Mouse (Mus musculus): ENCODE measurements around the gene Galm. TPM values are rescaled to one million over a fixed set of nuclear protein-coding genes. Genes with fewer than 3 reads are reported as not detected.
"Not testable (repeated sequence)": the region's sequence is repeated elsewhere in the genome, so short reads cannot be mapped to it uniquely, and the experiment has no call there.

Gene Galm
- polyA plus RNA-seq, 1 experiment from 2014 or later, result 10.0 TPM

DNA sequence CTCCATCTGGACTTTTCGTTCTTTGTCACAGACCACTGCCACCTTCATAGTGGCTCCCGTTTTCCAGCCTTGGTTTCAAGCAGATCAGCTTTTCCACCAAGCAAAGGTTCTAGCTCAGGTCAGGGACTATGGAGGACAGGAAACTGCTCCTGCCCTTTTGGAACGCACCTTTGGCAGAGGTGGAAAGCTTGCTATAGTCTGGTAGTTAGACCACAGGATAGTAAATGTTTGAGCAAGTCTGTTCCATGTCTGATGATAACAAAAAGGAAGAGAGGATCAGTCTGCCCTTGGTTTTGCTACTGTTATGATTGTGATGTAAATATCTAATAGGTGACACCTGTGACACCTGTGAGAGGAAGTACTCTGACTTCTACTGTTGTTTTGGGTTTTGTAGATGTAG is 48.7 kb downstream of the Galm start:
- no peaks in the 10 kb centered on the region for H3K36me3 ChIP-seq
- H3K27ac ChIP-seq (ENCODE audit: poor library complexity, severe bottlenecking), result no peak overlapping the region
- H3K27me3 ChIP-seq (replicated peaks), result no peaks in the 10 kb centered on the region
- no peak overlapping the region for H3K4me2 ChIP-seq
- ATAC-seq (ENCODE audit: insufficient number of reproducible peaks, low FRiP score), result no peak
- no peak overlapping the region for H3K4me3 ChIP-seq
- no peak overlapping the region for H3K9ac ChIP-seq
- H3K9me3 ChIP-seq (replicated peaks), result no peaks in the 10 kb centered on the region
- WGBS, result 81% methylated on average over 3 of the region's 3 CpGs
- peaks cover 6% of the 10 kb centered on the region for H3K4me1 ChIP-seq (replicated peaks)

DNA sequence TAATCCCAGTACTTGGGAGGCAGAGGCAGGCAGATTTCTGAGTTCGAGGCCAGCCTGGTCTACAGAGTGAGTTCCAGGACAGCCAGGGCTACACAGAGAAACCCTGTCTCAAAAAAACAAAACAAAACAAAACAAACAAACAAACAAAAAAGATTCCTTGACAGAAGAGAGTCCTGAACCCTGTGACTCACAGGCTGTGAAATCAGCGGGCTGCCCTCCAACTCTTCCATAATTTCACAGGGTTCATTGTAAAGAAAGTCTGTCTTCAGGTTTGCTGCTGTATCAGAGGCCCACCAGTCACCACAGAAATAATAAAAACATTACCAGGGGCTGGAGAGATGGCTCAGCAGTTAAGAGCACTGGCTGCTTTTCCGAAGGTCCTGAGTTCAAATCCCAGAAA is 51.6 kb downstream of the Galm start:
- H3K9ac ChIP-seq; ATAC-seq (ENCODE audit: insufficient number of reproducible peaks, low FRiP score); H3K9me3 ChIP-seq (replicated peaks); H3K4me2 ChIP-seq; H3K36me3 ChIP-seq; H3K27me3 ChIP-seq (replicated peaks); H3K4me3 ChIP-seq; H3K27ac ChIP-seq (ENCODE audit: poor library complexity, severe bottlenecking); H3K4me1 ChIP-seq (replicated peaks): not testable (repeated sequence)
- 90% methylated on average over 3 of the region's 3 CpGs for WGBS

DNA sequence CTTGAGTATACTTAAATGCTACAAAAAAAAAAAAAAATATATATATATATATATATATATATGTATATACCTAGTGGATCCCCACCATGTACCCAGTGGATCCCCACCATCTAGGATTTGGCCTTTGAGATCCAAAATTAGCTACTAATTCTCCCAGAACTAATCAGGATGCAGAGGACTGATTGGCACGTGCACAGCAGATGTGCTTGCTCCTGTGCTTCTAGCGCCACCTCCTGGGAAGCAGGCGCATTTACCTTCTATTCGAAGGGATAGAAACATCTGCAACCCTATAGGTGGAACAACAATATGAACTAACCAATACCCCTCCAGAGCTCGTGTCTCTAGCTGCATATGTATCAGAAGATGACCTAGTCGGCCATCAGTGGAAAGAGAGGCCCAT is 52.7 kb downstream of the Galm start:
- under 1% methylated on average over 6 of the region's 6 CpGs for WGBS
- Histone ChIP-seq H3K27me3 (replicated peaks) (no peaks in the 10 kb centered on the region), H3K9me3 (replicated peaks) (no peaks in the 10 kb centered on the region), H3K4me1 (replicated peaks) (peaks cover 3% of the 10 kb centered on the region), H3K36me3 (no peaks in the 10 kb centered on the region), H3K4me3 (no peak overlapping the region), H3K9ac (no peak overlapping the region), H3K27ac (ENCODE audit: poor library complexity, severe bottlenecking) (no peak overlapping the region), H3K4me2 (no peak overlapping the region)
- peak; percentile 45; the same call in 1 of the 2 replicates for ATAC-seq (ENCODE audit: insufficient number of reproducible peaks, low FRiP score)

DNA sequence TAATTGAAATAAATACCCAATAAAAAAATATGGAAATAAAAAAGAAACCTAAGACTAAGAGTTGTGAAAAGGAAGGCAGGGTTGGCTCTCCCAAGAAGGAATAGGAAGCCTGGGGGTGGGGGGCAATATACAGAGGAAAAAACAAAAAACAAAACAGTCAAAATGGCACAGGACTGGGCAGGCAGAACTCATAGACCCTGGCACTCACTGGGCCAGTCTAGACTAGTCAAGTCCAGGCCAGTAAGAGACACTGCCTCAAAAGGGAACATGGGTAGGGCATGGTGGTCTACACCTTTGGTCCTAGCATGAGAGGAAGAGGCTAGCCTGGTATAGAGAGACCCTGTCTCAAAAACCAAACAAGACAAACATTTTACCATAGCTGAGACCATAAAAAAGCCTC is 53.2 kb downstream of the Galm start:
- H3K4me3 ChIP-seq, result no peak overlapping the region
- H3K9ac ChIP-seq, result no peak overlapping the region
- H3K4me1 ChIP-seq (replicated peaks), result no peaks in the 10 kb centered on the region
- no peaks in the 10 kb centered on the region for H3K27me3 ChIP-seq (replicated peaks)
- ATAC-seq (ENCODE audit: insufficient number of reproducible peaks, low FRiP score), result no peak
- H3K9me3 ChIP-seq (replicated peaks), result no peaks in the 10 kb centered on the region
- no peak overlapping the region for H3K4me2 ChIP-seq
- H3K27ac ChIP-seq (ENCODE audit: poor library complexity, severe bottlenecking), result no peak overlapping the region
- no peaks in the 10 kb centered on the region for H3K36me3 ChIP-seq

DNA sequence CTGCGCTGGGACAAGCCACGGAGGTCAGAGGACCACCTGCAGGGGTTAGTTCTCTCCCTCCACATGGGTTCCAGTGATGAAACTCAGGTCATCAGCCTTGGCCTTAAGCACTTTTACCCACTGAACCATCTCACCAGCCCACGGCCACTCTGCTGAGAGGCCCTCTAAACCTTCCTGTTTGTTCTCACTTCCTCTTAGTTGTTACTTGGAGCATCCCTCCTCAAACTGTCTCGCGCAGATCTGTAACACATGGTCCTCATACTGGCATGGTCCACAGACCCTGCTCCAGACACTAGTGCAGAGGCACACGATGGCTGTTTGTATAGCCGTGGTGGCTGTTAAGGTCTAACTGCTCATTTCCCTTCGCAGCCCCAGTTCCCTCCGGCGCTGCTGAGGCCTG is 56.3 kb downstream of the Galm start:
- H3K9ac ChIP-seq, result no peak overlapping the region
- no peak overlapping the region for H3K4me3 ChIP-seq
- no peak overlapping the region for H3K27ac ChIP-seq (ENCODE audit: poor library complexity, severe bottlenecking)
- H3K9me3 ChIP-seq (replicated peaks), result no peaks in the 10 kb centered on the region; the same call in 1 of the 2 replicates
- H3K4me2 ChIP-seq, result no peak overlapping the region
- no peaks in the 10 kb centered on the region for H3K27me3 ChIP-seq (replicated peaks)
- no peak for ATAC-seq (ENCODE audit: insufficient number of reproducible peaks, low FRiP score)
- H3K4me1 ChIP-seq (replicated peaks), result no peaks in the 10 kb centered on the region
- WGBS, result 81% methylated on average over 10 of the region's 10 CpGs
- H3K36me3 ChIP-seq, result no peaks in the 10 kb centered on the region

DNA sequence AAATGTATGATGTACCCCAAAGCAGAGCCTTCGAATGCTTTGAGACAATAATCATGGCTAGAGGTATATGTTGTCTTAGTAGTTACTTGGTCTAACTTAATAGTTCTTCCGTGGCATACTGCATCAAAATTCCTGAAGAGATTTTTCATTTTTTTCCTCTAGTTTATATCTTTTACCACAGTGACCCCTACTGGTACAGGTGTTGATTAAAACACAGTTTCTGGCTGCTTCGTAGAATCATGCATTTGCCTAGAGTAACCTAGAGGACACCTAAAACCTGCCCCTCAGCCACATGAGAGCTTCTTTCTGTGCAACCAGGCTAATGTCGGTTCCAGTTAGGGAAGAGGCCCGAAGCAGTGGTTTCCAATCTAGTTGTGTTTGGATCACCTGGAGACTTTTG is 65.8 kb downstream of the Galm start:
- no peaks in the 10 kb centered on the region for H3K9me3 ChIP-seq (replicated peaks)
- peaks cover 26% of the 10 kb centered on the region for H3K36me3 ChIP-seq
- H3K4me3 ChIP-seq, result no peak overlapping the region
- 66% methylated on average over 5 of the region's 5 CpGs for WGBS
- H3K4me1 ChIP-seq (replicated peaks), result no peaks in the 10 kb centered on the region
- H3K27me3 ChIP-seq (replicated peaks), result no peaks in the 10 kb centered on the region
- no peak overlapping the region for H3K27ac ChIP-seq (ENCODE audit: poor library complexity, severe bottlenecking)
- no peak for ATAC-seq (ENCODE audit: insufficient number of reproducible peaks, low FRiP score)
- no peak overlapping the region for H3K9ac ChIP-seq
- no peak overlapping the region for H3K4me2 ChIP-seq

DNA sequence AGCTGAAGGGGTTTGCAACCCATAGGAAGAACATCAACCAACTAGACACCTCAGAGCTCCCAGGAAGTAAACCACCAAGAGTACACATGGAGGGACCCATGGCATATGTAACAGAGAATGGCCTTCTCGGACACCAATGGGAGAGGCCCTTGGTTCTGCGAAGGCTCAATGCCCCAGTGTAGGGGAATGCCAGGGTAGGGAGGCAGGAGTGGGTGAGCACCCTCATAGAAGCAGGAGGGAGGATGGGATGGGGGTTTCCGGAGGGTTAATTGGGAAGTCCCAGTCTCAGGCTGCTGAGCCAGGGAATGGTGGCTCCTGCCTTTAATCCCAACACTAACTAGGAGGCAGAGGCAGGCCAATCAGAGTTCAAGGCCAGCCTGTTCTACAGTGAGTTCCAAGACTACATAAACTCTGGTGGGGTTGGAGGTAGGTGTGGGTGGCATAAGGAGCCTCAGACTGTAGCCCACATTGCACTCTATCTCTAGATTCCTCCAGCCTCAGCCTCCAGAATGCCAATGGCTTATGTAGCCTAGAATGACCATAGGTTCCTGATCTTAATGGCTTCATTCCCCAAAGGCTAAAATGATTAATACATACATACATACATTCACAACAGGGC is 72.0 kb downstream of the Galm start:
- Histone ChIP-seq H3K9ac (no peak overlapping the region), H3K36me3 (peaks cover 62% of the 10 kb centered on the region), H3K27ac (ENCODE audit: poor library complexity, severe bottlenecking) (no peak overlapping the region), H3K4me1 (replicated peaks) (peaks cover 6% of the 10 kb centered on the region; the same call in 1 of the 2 replicates), H3K4me2 (no peak overlapping the region), H3K9me3 (replicated peaks) (no peaks in the 10 kb centered on the region), H3K27me3 (replicated peaks) (no peaks in the 10 kb centered on the region), H3K4me3 (no peak overlapping the region)
- WGBS, result 79% methylated on average over 3 of the region's 3 CpGs
- ATAC-seq (ENCODE audit: insufficient number of reproducible peaks, low FRiP score), result no peak; the same call in 1 of the 2 replicates

DNA sequence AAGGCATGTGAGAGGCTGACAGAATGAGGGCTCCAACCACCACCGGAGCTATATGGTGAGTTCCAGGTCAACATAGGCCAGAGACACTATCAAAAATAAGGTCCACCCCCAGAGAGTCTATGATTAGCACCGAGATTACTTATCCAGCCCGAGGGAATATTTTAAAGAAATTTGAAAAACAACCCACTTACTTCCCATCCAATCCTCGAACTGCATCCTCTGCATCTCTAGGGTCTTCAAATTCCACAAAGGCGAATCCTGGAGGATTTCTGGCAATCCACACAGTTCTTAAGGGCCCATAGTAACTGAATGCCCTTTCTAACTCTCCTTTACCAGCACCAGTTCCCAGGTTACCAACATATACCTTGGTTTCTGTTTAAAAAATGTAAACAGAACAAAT is 78.4 kb downstream of the Galm start:
- Histone ChIP-seq H3K36me3 (peaks cover 31% of the 10 kb centered on the region), H3K27me3 (replicated peaks) (no peaks in the 10 kb centered on the region), H3K4me3 (peak overlapping the region; percentile 91), H3K4me2 (peak overlapping the region; percentile 95), H3K4me1 (replicated peaks) (peaks cover 9% of the 10 kb centered on the region; the same call in 1 of the 2 replicates), H3K27ac (ENCODE audit: poor library complexity, severe bottlenecking) (0 out of 2 replicates have a peak overlapping the region, but pooled peaks have one; percentile 99), H3K9me3 (replicated peaks) (no peaks in the 10 kb centered on the region), H3K9ac (peak overlapping the region; percentile 97)
- ATAC-seq (ENCODE audit: insufficient number of reproducible peaks, low FRiP score), result no peak
- 16% methylated on average over 5 of the region's 5 CpGs for WGBS

DNA sequence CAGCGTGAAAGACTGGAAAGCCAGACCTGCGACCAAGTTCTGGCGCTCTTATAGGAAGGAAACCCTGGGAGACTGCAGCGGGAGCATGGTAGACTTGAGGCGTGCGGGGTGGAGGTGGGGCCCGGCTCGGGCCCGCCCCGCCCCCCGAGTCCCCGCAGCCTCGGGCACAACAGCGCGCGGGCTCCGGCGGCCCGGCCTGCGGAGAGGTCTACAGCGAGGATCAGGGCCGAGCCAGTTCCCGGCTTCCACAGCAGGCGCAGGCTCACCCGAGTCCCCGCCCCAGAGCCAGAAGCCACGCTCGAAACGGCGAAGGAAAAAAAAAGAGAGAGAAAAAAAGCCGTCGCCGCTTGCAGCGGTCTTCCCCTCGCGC is 79.0 kb downstream of the Galm start:
- H3K9me3 ChIP-seq (replicated peaks), result no peaks in the 10 kb centered on the region
- peak; percentile 80 for ATAC-seq (ENCODE audit: insufficient number of reproducible peaks, low FRiP score)
- 0% methylated on average over 36 of the region's 36 CpGs for WGBS

DNA sequence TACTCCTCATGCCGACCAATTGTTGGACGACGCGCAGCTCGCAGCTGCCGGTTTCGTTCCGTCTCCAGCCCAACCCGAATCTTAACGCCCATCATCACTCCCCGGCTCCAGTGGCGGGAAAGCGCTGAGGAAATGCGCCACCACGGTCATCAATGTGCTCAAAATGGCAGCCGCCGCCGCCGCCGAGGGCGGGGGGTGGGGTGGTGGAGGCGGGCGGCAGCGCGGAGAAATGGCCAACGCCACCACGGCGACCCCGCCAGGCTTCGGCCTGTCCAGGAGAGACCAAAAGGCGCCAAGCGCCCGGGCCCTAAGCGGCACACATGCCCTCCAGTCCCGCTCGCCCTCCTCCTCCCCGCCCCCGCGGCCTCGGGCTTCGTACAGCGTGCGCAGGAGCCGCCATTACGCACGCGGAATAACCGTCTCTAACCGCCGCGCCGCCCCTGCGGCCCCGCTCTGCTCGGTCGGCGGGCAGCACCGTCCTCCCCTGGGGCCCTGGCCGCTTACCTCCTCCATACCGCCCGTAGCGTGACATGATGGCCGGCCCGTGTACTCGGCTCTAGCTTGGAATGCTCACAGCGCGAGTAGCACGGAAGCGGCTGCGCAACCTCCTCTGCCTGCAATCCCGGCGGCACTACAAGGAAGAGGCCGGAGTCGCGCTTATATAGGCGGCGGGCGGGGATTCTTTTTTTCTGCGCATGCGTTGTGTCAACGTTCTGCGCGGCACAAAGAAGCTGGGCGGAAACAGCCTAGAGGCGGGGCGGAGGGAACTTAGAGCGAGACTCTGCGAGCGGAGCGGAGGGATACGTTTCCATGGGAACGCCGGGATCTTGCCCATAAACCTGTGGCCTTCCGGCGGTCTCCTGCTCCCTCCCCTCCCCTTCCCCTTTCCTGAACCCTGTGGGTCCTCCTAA is 79.7 kb downstream of the Galm start, which contains the start of the genes Srsf7 and Ttc39d:
Gene Srsf7 (minus strand): TSS at position 637 of the 911 bp plus-strand sequence.
Gene Ttc39d (plus strand): TSS at position 790 of the 911 bp plus-strand sequence.
- H3K4me3 ChIP-seq, result peak within 1 kb of the TSS; percentile 91
- H3K9ac ChIP-seq, result peak within 1 kb of the TSS; percentile 97
- H3K9me3 ChIP-seq (replicated peaks), result no peaks in the 10 kb centered on the region
- H3K27me3 ChIP-seq (replicated peaks), result no peaks in the 10 kb centered on the region
- peak; percentile 95 for ATAC-seq (ENCODE audit: insufficient number of reproducible peaks, low FRiP score)
- H3K4me1 ChIP-seq (replicated peaks), result peaks cover 9% of the 10 kb centered on the region; the same call in 1 of the 2 replicates
- peak within 1 kb of the TSS; percentile 95 for H3K4me2 ChIP-seq
- under 1% methylated on average over 93 of the region's 95 CpGs for whole genome bisulfite sequencing
- peak within 1 kb of the TSS; percentile 99 for H3K27ac ChIP-seq (ENCODE audit: poor library complexity, severe bottlenecking)
- H3K36me3 ChIP-seq, result peaks cover 25% of the 10 kb centered on the region

More for the DNA sequence above, 79.0 kb downstream of the Galm start:
- peak overlapping the region; percentile 97 for H3K9ac ChIP-seq
- peak overlapping the region; percentile 95 for H3K4me2 ChIP-seq
- no peaks in the 10 kb centered on the region for H3K27me3 ChIP-seq (replicated peaks)
- peaks cover 29% of the 10 kb centered on the region for H3K36me3 ChIP-seq
- H3K4me1 ChIP-seq (replicated peaks), result peaks cover 9% of the 10 kb centered on the region; the same call in 1 of the 2 replicates
- peak overlapping the region; percentile 99 for H3K27ac ChIP-seq (ENCODE audit: poor library complexity, severe bottlenecking)
- peak overlapping the region; percentile 91 for H3K4me3 ChIP-seq

DNA sequence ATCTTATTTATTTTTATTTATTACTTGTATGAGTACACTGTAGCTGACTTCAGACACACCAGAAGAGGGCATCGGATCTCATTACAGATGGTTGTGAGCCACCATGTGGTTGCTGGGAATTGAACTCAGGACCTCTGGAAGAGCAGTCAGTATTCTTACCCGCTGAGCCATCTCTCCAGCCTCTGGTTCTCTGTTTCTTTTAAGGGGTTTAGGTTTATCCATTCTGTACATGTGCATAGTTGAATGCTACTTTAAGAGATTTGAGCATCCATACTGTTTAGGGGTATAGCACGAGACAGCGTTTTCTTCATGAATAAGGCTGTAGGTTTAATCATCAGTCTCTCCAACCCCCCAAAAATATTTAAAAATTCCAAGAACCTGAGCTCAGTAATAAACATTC is 86.7 kb downstream of the Galm start:
- not testable (repeated sequence) for H3K27me3 ChIP-seq (replicated peaks); H3K4me2 ChIP-seq; H3K4me1 ChIP-seq (replicated peaks); ATAC-seq (ENCODE audit: insufficient number of reproducible peaks, low FRiP score); H3K9ac ChIP-seq; H3K36me3 ChIP-seq; H3K27ac ChIP-seq (ENCODE audit: poor library complexity, severe bottlenecking); H3K9me3 ChIP-seq (replicated peaks); H3K4me3 ChIP-seq
- WGBS, result 85% methylated on average over 4 of the region's 4 CpGs

Data from heart, embryonic 12.5 days (tissue).